Mouse (Mus musculus) lung, postnatal 0 days (tissue): Measurements from ENCODE around the gene Id1.

Experiments
- CTCF ChIP-seq: IDR thresholded peaks from 2 replicates; pipeline ENCODE4 v1.5.1; 2016; ENCODE audit warnings: antibody characterized with exemption, mild to moderate bottlenecking
- EP300 ChIP-seq: IDR thresholded peaks from 2 replicates; pipeline ENCODE4 v1.6.1; 2016; ENCODE audit warnings: antibody characterized with exemption, mild to moderate bottlenecking, control low read depth

DNA sequence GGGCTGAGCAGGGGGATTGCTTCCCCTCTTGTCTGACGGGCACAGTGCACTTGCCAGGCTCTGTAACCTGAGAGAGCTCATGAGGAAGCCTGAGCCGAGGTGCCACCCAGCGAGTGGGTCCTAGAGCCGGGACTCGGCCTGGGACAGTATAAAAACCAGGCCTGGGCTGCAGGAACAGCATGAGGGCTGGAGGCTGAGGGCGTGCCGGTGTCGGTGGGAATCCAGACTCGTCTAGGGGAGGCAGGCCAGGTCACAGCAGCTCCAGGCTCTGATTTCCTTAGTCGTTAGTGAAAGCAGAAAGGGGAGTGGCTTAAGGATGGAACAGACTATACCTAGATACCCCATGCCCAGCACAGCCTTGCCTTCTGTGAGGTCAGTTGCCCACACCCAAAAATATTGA is 40.0 kb upstream of the Id1 start:
- TF ChIP-seq CTCF, result no peak
- TF ChIP-seq EP300, result no peak
